Mouse (Mus musculus) intestine, embryonic 16.5 days (tissue): ENCODE results near the gene Hic1. TPM values are rescaled to one million over a fixed set of nuclear protein-coding genes. Genes with fewer than 3 reads are reported as not detected.
A peak's percentile ranks its signal among the peaks of the same experiment; 100 is the strongest.

Source experiments
- ATAC-seq: fragments of 200-750 bp; cut with Nextera tagmentation; 2 replicates; pipeline ENCODE4 v1.8.0; 2017; ENCODE audit warnings: moderate TSS enrichment, moderate library complexity
- H3K27ac ChIP-seq: fragments of 300-500 bp; sonication (generic); 2 replicates; pipeline ENCODE4 v1.5.1; 2014; ENCODE audit warnings: mild to moderate bottlenecking, low read length
- H3K27me3 ChIP-seq: fragments of 300-500 bp; sonication (generic); replicated peaks from 2 replicates; pipeline ENCODE4 v1.6.1; 2014; ENCODE audit warnings: low read length, control low read depth, mixed read lengths; ENCODE audit not compliant: control insufficient read depth, insufficient read depth
- H3K36me3 ChIP-seq: fragments of 300-500 bp; sonication (generic); 2 replicates; pipeline ENCODE4 v1.6.1; 2014; ENCODE audit warnings: low read length, control low read depth; ENCODE audit not compliant: control insufficient read depth, insufficient read depth
- H3K4me1 ChIP-seq: fragments of 300-500 bp; sonication (generic); 2 replicates; pipeline ENCODE4 v1.6.1; 2014; ENCODE audit warnings: low read length, control low read depth, mixed read lengths; ENCODE audit not compliant: control insufficient read depth, insufficient read depth
- H3K4me2 ChIP-seq: fragments of 300-500 bp; sonication (generic); 2 replicates; pipeline ENCODE4 v1.6.1; 2014; ENCODE audit warnings: low read depth, low read length, control low read depth
- H3K4me3 ChIP-seq: fragments of 300-500 bp; sonication (generic); 2 replicates; pipeline ENCODE4 v1.5.1; 2014; ENCODE audit warnings: mild to moderate bottlenecking, low read length
- H3K9ac ChIP-seq: fragments of 300-500 bp; sonication (generic); 2 replicates; pipeline ENCODE4 v1.6.1; 2014; ENCODE audit warnings: low read depth, low read length
- H3K9me3 ChIP-seq: fragments of 300-500 bp; sonication (generic); 2 replicates; pipeline ENCODE4 v1.6.1; 2016; ENCODE audit warnings: low read length, control low read depth; ENCODE audit not compliant: control insufficient read depth
- WGBS: fragments of 180-500 bp; shearing (Covaris S2); extraction: QIAGEN DNeasy Blood & Tissue Kit; methylation state at CpG from one replicate; pipeline ENCODE4 v1.1.7; 2014; 5-methylcytosine and 5-hydroxymethylcytosine counted together
- polyA plus RNA-seq: library from polyadenylated mRNA; unstranded; fragments of >200 nt; fragmentation: Nextera tagmentation; extraction: Ambion mirVana; gene quantifications from 2 replicates; pipeline ENCODE4 v1.2.1, GENCODE M21; 2015

Hic1 gene
- polyA plus RNA-seq, 1 experiment from 2014 or later = 7.1 TPM

DNA sequence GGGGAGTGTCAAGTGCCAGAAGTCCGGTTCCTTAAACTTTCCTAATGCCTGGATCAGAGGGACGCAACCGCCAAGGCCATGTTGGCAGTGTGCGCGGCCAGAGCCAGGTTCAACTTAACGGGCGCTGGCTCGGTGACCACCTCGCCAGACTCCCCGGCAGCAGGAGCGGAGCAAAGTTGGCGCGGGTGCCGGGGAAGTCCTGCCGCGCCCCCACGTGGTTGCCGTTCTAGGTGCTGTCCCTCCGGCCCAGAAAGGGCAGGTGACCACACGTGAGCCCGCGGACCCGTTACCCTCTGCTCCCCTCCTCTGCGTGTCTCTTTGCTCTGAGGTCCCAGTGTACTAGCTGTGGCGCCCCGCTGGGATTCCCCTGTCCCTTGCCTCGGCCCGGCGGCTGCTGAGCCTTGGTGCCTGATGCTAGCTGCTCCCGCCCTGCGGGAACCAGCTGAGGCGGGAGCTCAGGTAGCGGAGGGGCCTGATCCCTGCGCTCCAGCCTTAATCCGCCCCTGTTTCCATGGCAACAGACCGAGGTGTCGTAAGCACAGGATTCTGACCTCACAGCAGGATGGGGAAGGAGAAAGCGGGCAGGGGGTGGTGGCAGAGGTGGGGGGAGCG is 25.6 kb upstream of the Hic1 start:
- H3K4me3 ChIP-seq = peak overlapping the region; percentile 60
- peak overlapping the region; percentile 90 for H3K4me2 ChIP-seq
- H3K9me3 ChIP-seq = no peaks in the 10 kb centered on the region
- no peak overlapping the region for H3K27ac ChIP-seq
- peaks cover 36% of the 10 kb centered on the region for H3K27me3 ChIP-seq
- H3K9ac ChIP-seq = peak overlapping the region; percentile 60
- WGBS = 1% methylated on average over 39 of the region's 39 CpGs
- peaks cover 20% of the 10 kb centered on the region for H3K4me1 ChIP-seq
- H3K36me3 ChIP-seq = no peaks in the 10 kb centered on the region
- no peak for ATAC-seq

DNA sequence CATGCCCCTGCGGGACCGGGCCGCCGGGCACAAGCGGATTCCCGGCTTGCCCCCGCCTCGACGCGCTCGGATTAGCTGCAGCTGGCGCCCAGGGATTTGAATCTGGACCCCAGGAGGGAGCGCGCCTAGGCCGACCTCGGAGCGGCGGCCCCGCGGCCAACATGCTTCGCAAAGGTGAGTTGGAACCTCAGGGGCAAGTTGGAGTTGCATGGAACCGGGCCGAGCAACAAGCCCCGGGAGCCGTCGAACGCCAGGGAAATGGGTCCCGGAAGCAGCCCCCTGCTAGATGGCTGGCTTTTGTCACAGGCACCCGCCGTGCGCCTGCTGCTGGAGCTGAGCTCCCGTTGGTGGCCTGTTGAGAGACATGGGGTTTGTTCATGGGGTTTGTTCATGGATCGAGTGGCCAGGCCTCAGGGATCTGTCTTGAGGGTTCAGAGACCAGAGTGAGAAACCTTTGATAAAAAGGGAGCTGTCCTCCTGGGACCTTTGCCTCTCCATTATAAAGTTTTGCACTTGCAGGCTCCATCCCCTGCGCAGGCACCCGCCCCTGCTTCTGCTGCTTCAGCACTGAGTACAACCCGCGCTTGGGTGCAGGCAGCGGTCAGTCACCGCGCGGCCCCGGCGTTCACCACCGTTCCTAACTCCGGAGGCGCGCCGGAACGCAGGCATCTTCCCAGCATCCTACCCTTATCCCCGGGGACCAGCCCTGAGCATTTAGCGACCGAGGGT is 25.0 kb upstream of the Hic1 start:
- Histone ChIP-seq H3K27ac (no peak overlapping the region), H3K36me3 (no peaks in the 10 kb centered on the region), H3K4me2 (peak overlapping the region; percentile 90), H3K4me3 (peak overlapping the region; percentile 60), H3K27me3 (peaks cover 36% of the 10 kb centered on the region), H3K4me1 (peaks cover 23% of the 10 kb centered on the region), H3K9me3 (no peaks in the 10 kb centered on the region), H3K9ac (peak overlapping the region; percentile 60)
- no peak for ATAC-seq
- under 1% methylated on average over 52 of the region's 52 CpGs for WGBS

- H3K27me3 ChIP-seq = peaks cover 36% of the 10 kb centered on the region
- ATAC-seq = peak; percentile 27
- no peaks in the 10 kb centered on the region for H3K9me3 ChIP-seq
- peak within 1 kb of the TSS; percentile 60 for H3K9ac ChIP-seq
- H3K4me1 ChIP-seq = peaks cover 26% of the 10 kb centered on the region
- H3K36me3 ChIP-seq = no peaks in the 10 kb centered on the region
- WGBS = 1% methylated on average over 82 of the region's 84 CpGs
- no peak within 1 kb of the TSS for H3K27ac ChIP-seq
- peak within 1 kb of the TSS; percentile 60 for H3K4me3 ChIP-seq
- peak within 1 kb of the TSS; percentile 90 for H3K4me2 ChIP-seq
Measured at GRCm38 (mm10) chr11:75193256-75194071, 24.1 kb upstream of the Hic1 start, which contains the start of gene Rtn4rl1. Rtn4rl1 (plus strand) TSS chr11:75193783.

DNA sequence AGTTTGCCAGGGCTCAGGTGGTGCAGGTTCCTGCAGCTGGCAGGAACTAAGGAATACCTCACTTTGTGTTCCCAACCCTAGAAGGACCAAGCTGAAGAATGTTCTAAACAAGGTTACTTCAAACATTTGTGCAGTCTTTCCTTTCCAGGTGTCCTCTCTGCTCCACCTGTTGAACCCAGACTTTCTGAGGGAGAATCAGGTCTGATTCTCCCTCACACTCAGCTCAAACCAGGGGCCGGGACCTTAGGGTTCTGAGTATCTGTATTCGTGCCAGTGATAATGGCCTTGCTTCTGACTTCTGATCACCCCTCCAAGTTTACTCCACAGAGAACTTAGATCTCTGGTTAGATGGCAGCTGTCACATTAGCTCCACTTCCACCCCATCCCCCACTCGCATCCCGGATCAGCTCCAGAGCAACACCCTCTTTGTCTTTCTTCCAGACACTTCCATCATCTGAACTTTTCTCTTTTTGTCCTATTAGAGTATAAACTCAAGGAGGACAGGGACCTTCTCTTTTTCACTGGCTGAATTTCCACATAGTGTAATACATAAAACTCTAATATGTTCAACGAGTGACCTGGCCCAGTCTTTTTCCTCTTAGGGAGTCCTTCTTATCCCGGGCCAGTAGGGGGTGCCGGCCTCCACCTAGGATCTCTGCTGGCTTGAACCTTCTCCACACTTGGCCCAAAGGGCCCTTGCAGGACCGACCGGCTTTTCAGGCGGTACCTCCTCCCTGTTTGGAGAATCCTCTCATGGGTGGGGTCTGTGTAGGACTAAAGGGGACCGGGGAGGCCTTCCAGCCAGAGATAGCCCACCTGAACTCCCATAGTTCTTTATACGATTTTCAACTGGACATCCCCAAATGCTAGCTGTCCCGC is 23.3 kb upstream of the Hic1 start:
- ATAC-seq = peak; percentile 43
- H3K4me2 ChIP-seq = peak overlapping the region; percentile 90
- no peaks in the 10 kb centered on the region for H3K36me3 ChIP-seq
- H3K27me3 ChIP-seq = peaks cover 36% of the 10 kb centered on the region
- H3K4me3 ChIP-seq = peak overlapping the region; percentile 60
- peaks cover 26% of the 10 kb centered on the region for H3K4me1 ChIP-seq
- H3K9ac ChIP-seq = peak overlapping the region; percentile 60
- no peaks in the 10 kb centered on the region for H3K9me3 ChIP-seq
- WGBS = 25% methylated on average over 13 of the region's 13 CpGs
- no peak overlapping the region for H3K27ac ChIP-seq

DNA sequence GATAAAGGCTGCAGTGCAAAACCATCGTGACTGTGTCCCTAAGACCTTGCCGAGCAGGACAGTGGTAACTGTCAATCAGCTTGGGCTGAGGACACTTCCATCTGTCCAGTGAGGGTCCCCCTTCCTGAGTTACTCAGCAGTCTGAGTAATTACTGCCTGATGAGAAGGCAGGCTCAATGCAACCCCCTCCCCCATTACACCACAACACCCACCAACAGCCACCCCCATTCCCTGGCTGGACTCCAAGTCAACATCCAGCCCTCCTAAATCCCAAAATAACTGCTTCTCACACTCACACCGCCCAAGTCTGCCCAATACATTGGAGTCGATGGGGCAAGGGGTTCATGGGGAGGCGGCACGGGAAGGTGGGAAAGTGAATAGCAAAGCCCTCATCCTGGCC is 22.5 kb upstream of the Hic1 start:
- 73% methylated on average over 6 of the region's 6 CpGs for WGBS
- no peak overlapping the region for H3K4me2 ChIP-seq
- H3K4me1 ChIP-seq = peaks cover 26% of the 10 kb centered on the region
- no peaks in the 10 kb centered on the region for H3K36me3 ChIP-seq
- H3K4me3 ChIP-seq = no peak overlapping the region
- no peak overlapping the region for H3K27ac ChIP-seq
- H3K27me3 ChIP-seq = peaks cover 36% of the 10 kb centered on the region
- no peaks in the 10 kb centered on the region for H3K9me3 ChIP-seq
- no peak for ATAC-seq
- H3K9ac ChIP-seq = no peak overlapping the region

- Histone ChIP-seq H3K27me3 (peaks cover 31% of the 10 kb centered on the region), H3K9ac (peak within 1 kb of the TSS; percentile 73), H3K27ac (peak within 1 kb of the TSS; percentile 35), H3K9me3 (no peaks in the 10 kb centered on the region), H3K4me1 (peaks cover 26% of the 10 kb centered on the region), H3K4me3 (peak within 1 kb of the TSS; percentile 75), H3K36me3 (no peaks in the 10 kb centered on the region), H3K4me2 (peak within 1 kb of the TSS; percentile 70)
- WGBS = 62% methylated on average over 5 of the region's 5 CpGs
- no peak for ATAC-seq
Measured at GRCm38 (mm10) chr11:75190905-75191441, 21.7 kb upstream of the Hic1 start, which contains the start of gene Dph1. Dph1 (minus strand) TSS chr11:75191241.

DNA sequence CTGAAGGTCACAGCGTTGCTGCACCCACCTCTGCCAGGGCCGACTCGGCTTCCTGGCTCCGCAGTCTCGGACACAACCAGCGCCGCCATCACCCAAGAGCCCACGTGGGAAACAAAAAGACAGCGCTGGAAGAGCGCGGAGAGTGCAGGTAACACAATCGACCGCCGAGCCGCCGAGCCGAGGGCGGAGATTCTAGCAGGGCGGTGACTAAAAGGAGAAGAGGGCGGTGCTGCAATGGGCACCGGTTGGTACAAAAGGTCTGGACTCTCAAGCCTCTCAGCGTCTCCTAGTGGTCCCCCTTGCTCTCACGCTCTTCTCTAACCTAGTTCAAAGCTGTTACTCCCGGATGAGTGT is 21.0 kb upstream of the Hic1 start:
- Histone ChIP-seq H3K27ac (peak overlapping the region; percentile 35), H3K27me3 (peaks cover 25% of the 10 kb centered on the region), H3K9me3 (no peaks in the 10 kb centered on the region), H3K4me3 (peak overlapping the region; percentile 75), H3K9ac (peak overlapping the region; percentile 73), H3K36me3 (no peaks in the 10 kb centered on the region), H3K4me2 (peak overlapping the region; percentile 70), H3K4me1 (peaks cover 26% of the 10 kb centered on the region)
- WGBS = under 1% methylated on average over 24 of the region's 24 CpGs
- peak; percentile 80 for ATAC-seq

GRCm38 (mm10) chr11:75189713-75190370 is 20.5 kb upstream of the Hic1 start:
- Histone ChIP-seq H3K4me1 (peaks cover 21% of the 10 kb centered on the region), H3K36me3 (no peaks in the 10 kb centered on the region), H3K4me3 (peak overlapping the region; percentile 75), H3K4me2 (peak overlapping the region; percentile 70), H3K9me3 (no peaks in the 10 kb centered on the region), H3K27me3 (peaks cover 20% of the 10 kb centered on the region), H3K9ac (peak overlapping the region; percentile 73), H3K27ac (peak overlapping the region; percentile 35)
- under 1% methylated on average over 22 of the region's 22 CpGs for WGBS
- ATAC-seq = peak; percentile 64
